Mouse (Mus musculus): ENCODE results near the gene Dock7.
A peak's percentile ranks its signal among the peaks of the same experiment; 100 is the strongest.

Gene Dock7

GRCm38 (mm10) chr4:99120211-99121122 lies at the start of gene Dock7:
TSS of gene Dock7 (minus strand) at chr4:99120915.
- peak; percentile 65 for DNase-seq (ENCODE audit: low read depth)

DNA sequence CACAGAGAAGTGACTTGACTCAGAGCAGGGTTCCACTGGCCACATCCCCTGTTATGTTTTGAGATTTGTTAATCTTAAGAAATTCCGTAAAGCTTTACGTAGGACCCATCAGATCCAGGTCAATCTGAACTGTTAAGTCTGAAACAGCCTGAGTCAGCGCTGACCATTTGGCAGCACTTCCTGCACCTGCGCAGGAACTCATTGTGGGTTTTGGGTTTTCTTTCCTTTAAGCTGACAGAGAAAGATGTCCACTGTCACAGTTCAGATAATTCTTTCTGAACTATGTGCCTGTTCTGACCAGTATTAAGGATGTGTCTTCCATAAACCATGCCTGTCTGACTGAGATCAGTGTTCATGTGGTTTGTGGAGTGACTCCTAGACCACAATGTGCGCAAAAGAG lies 48.2 kb upstream of the Dock7 start:
- peak; percentile 72 for DNase-seq (ENCODE audit: low read depth)

- DNase-seq (ENCODE audit: low read depth): peak; percentile 88
These were observed 42.8 kb upstream of the Dock7 start for GRCm38 (mm10) chr4:99163547-99163946.

DNA sequence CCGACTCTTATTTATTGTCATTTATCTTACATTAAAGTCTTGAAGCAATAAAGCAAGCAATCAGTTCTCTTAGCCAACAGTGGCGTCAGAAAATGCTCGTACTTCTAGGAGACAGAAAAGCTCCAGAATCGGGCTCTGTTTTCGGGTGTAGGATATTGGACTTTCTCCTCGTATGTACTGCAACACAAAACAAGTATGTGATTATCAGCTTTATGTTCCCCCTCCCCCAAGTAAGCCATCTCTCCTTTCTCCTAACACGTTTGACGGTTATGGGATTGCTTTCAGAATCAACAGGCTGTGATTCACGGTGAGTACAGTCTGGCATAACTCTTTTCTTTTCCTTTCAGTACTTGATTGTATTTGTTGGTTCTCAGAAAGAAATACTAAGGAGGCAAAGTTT lies 42.3 kb upstream of the Dock7 start:
- DNase-seq (ENCODE audit: low read depth): no peak

- peak; percentile 57 for DNase-seq (ENCODE audit: low read depth)
These were observed 40.8 kb upstream of the Dock7 start for GRCm38 (mm10) chr4:99161457-99161971.

GRCm38 (mm10) chr4:99160899-99161298 lies 40.2 kb upstream of the Dock7 start:
- no peak for DNase-seq (ENCODE audit: low read depth)

- DNase-seq (ENCODE audit: low read depth): no peak
These were observed 39.7 kb upstream of the Dock7 start for GRCm38 (mm10) chr4:99160414-99160813.

DNA sequence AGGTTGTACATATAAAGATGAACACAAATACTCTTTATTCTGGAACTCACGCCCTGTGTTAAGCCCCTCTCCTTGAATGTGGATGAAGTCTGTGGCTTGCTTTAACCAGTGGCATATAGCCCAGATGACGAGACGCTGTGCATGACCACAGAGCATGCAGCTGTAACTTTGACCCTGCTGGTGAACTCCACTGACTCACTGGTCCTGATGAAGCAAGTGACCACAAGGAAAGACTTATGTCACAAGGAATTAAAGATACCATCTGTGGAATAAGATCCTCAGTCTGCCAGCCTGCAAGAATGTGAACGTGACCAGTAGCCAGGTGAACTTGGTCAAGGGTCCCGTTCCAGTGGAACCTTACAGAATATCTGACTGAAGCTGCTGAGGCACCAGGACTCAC lies 37.8 kb upstream of the Dock7 start:
- DNase-seq (ENCODE audit: low read depth): peak; percentile 90

- DNase-seq (ENCODE audit: low read depth): peak; percentile 37
These were observed 36.1 kb upstream of the Dock7 start for GRCm38 (mm10) chr4:99156641-99157307.

DNA sequence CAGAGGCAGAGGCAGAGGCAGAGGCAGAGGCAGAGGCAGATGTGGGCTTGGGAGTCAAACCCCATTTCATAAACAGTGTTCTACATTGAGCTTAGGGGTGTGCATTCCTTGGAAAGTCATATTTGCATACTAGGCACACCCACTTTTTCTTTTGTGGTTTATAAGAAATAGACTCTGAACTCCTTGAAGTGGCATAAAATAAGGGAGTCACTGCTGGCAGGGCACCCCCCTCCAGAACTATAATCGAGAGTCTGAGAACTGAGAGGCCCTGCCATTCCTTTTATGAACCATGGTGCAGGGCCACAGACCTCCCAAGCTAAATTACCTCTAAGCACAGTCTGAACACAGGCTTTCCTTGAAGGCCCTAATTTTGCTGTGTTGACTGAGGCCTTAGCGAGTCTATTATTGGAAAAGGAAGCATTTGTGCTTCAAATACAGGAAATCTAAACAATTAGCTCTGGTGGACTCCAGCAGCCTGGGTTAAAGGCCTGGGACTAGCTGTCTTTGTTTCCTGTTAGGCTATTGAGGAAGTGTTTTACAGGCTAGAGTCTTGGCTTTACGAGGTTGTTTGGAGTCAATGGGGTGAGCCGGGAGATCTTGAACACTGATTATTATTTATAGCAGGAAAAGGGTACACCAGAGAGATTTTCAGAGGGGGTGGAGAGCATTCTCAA lies 31.3 kb upstream of the Dock7 start:
- DNase-seq (ENCODE audit: low read depth): no peak

DNA sequence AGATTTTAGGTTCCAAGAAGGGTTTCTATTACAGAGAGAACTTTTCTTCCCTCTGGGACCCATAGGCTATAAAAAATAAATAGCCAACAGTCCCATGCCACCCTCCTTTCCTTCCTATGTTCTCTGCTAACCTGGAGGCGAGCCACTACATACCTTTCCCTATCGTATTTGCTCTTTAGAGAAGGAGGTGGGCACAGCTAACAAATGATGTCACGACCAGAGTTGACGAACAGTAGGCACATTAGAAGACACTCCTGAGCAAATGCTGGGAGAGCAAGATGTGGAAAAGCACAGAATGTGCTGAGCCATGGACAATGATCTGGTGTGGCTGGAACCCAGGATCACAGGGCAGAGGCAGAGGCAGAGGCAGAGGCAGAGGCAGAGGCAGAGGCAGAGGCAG lies 30.7 kb upstream of the Dock7 start:
- DNase-seq (ENCODE audit: low read depth): no peak

DNA sequence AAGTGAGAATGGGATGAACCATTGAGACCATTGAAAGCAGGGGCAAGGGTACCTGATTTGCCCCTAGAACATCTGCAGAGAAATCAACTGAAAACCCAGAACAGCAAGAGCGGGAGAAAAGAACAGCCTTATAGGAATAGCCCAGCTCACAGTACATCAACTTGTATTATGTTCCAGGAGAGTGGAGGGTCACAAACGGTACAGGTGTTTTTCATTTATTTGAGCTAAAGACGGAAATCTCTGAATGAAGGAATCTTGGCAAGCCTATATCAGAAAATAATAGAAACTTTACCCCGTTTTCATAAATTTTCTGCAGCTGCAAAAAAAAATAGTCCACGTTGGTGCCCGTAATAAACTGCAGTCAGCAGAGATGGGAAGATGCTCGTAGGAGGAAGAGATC lies 22.6 kb upstream of the Dock7 start:
- DNase-seq (ENCODE audit: low read depth): no peak

- DNase-seq (ENCODE audit: low read depth): no peak
These were observed 20.9 kb upstream of the Dock7 start for GRCm38 (mm10) chr4:99141578-99141977.

DNA sequence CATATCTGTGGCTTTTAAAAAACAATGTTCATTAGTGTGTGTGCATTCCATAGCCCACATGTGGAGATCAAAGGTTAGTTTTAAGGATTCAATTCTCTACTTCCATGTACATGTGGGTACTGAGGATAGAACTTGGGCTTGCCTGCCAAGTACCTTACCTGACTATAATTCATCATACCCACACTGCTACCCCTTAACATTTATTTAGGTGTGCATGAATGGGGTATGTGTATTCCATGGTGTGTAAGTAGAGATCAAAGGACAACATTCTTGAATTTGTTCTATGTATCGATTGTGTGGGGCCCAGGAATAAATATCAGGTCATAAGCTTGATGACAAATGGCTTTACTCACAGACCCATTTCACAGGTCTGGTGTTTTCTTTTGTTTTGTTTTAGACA lies 20.5 kb upstream of the Dock7 start:
- DNase-seq (ENCODE audit: low read depth): no peak

DNA sequence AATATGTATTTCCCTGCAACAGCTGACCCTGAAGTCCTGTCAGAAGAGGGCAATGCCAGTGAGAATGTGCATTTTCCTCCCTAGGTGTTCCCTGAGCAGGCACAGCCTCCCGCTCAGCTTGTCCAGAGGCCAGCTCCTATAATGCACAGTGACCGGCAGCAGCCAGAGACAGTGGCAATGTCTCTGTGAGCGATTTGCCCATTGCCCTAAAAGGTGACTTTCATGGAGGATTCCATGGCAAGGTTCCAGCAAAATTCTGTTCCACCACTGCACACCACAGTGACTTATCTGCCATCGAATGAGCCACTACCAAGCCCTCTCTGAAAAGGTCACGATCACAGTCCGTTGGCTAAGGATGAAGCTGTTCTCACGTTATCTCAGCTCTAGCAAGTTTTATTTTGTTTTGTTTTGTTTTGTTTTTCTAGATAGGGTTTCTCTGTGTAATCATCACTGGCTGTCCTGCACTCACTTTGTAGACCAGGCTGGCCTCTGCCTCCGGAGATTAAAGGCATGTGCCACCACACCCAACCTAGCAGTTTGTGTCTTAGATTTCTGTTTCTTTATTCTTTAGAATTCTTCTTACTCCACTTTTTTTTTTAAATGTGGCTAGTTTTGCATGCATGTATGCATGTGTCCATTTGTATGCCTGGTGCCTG lies 17.4 kb upstream of the Dock7 start:
- no peak for DNase-seq (ENCODE audit: low read depth)

DNA sequence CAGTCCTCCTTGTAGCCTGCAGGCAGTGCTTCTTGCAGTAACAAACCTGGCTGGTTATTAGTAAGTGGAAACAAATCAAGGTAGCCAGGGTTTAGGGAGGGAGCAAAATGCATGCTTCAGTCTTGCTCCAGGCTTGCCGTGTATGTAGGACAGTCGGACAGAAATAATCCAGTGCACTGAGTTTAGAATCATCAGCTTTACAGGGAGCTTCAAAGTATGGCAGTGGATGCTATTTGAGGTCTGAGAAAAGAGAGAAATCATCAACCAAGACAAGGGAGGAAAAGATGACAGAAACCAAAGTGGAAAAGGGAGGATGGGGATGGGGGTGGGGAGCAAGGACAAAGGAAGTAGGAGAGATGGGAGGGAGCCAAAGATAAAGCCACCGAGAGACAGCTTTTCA lies 13.8 kb upstream of the Dock7 start:
- no peak for DNase-seq (ENCODE audit: low read depth)

DNA sequence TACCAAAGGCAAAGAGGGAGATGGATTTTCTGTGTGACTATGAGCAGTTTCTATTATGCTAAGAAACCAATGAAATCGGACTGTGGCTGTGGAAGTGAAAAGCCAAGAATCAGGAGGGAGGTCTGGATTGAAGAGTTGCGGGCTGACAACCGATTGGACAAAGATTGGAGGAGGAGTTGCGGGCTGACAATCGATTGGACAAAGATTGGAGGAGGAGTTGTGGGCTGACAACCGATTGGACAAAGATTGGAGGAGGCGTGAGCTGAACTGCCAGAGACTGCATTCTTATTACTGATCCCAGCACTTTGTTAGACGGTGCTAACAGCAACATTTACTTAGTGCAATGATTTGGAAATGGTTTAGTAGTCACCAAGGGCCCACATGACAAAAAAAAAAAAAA lies 12.6 kb upstream of the Dock7 start:
- no peak for DNase-seq (ENCODE audit: low read depth)

GRCm38 (mm10) chr4:99132686-99133085 lies 12.0 kb upstream of the Dock7 start:
- DNase-seq (ENCODE audit: low read depth): no peak

DNA sequence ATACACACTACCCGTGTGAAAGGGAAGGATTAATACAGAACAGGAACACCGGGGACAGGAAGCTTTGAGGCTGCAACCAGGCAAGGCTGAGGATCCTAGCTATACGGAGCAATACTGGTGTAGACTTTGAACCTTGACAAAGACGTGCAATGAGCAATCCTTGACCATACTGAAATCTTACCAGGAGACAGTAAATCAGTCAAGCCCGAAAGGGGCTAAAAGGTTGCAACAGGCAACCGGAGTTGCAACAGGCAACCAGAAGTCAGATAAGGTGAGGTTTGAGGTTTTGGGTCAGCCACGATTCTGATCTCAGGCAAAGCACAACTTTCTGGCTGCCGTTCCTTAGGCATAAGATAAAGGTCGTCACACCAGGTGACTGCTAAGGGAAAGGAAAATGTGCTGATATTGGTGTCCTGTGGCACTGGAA lies 10.5 kb upstream of the Dock7 start:
- DNase-seq (ENCODE audit: low read depth): peak; percentile 85

- no peak for DNase-seq (ENCODE audit: low read depth)
These were observed 2.8 kb upstream of the Dock7 start for GRCm38 (mm10) chr4:99123546-99123945.

- DNase-seq (ENCODE audit: low read depth): no peak
These were observed 2.1 kb upstream of the Dock7 start for GRCm38 (mm10) chr4:99122786-99123185.

DNA sequence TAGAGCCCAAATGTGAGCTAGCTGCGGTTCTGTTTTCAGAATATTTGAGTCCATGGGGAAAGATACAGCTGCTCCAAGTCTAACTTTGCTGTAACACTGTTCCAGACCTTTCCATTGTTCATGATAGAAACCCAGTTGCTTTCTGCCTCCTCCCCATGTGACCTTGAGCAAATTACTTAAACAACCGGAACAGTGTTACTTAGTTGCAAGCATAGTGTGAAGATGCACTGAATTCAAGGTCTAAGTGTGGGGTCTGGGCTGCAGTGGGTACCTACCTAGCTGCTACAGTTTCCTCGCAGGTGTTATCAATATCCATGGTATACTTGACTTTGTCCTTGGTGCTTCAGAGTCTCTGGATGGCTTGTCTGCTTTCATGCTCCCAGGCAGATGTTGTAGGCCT lies 1.3 kb upstream of the Dock7 start:
- DNase-seq (ENCODE audit: low read depth): no peak
